Mouse (Mus musculus) embryo, embryonic 10 days (tissue): ENCODE results near the gene Utp6.

Source experiments
- DNase-seq: peaks from one replicate; pipeline ENCODE4 v3.0.0-alpha.2; 2015; ENCODE audit warnings: low spot score

Utp6 gene

GRCm38 (mm10) chr11:79961346-79962124 is 655 bp downstream of the Utp6 start:
- DNase-seq, result peak; percentile 20

DNA sequence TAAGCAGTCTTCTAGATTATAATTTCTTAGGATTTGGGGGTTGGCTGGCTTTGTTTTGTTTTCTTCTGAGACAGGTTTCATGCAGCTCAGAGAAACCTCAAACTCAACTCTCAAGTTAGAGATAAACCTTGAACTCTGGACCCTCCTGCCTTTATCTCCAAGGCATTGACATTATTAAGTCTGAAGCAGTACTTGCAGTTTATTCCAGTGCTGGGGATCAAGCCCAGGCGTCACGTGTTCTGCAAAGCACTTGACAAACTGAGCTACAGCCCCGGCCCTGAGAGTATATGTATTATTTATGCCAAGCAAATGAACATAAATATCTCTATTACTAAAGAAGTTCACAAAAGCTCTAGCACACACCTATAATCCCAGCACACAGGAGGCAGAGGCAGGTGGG is 14.9 kb downstream of the Utp6 start:
- DNase-seq, result no peak

- DNase-seq, result no peak
These were observed 18.6 kb downstream of the Utp6 start for GRCm38 (mm10) chr11:79943601-79944000.

DNA sequence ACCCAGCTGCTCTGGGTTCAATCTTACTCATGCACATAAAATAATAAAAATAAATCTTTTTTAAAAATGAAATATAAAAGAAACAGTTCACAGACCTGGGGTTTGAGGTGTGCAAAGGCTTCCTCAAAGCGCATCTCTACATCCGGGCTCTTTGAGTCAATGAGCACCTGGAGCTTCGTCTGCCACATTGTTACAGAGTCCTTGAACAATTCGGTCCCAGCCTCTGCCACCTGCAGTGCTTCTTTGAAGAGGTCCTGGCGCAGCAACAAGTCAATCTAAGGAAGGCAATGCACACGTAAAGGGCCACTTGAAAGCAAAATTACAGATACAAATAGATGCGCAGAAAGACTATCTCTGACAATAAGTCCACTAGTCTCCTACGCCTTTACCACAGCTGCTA is 19.1 kb downstream of the Utp6 start:
- no peak for DNase-seq

DNA sequence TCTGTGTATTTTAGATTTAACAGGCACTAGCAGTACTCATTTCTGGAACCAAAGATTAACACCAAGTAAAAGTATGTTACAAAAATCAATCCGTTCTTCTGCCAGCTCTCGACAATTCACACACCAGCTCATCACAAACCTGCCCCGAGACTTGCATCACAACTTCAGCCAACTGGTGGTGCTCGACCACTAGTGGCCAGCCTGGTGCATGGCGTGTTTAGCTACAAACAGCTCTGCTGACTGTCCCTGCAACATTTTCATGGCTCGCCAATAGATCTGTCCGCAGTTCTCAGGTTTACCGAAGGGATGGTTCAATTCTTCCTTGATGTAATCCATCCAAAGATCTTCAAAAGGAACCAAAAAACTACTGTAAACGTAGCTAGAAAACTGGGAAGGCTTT is 26.4 kb downstream of the Utp6 start:
- no peak for DNase-seq

DNA sequence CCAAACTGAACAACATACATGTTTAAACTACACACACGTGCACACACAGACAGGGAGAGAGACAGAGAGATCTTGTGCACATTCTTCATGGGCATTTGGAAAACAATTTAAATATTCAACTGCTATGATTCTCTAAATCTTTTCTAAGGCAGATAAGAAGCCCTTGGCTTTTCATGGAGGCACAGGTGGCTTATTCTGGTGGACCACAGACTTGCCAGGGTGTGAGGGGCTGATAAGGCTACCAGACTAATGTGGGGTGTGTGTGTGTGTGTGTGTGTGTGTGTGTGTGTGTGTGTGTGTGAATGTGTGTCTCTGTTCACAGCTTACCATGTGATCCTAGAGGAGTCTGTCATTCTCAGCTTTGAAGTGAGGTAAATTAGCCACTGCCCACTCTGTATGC is 39.4 kb downstream of the Utp6 start:
- DNase-seq, result no peak

DNA sequence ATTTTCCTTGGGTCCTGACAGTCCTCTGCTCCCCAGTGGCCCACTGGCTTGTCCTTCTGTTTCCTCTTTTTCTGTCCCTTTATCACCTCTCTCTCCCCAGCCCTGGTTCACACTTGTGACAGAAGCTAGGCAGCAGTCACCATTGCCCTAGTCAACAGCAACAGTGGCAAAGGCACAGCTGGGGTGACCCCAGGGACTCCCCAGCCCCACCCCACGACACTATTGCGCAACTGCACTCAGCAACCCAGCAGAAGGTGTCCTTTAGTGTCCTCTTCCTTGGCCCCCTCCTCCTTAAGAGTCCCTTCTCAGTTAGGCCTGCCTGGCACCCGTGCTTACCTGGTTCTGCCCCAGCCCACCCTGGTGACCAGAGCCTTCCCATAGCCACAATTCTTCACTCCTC is 40.0 kb downstream of the Utp6 start:
- DNase-seq, result no peak

GRCm38 (mm10) chr11:79920505-79921025 is 41.6 kb downstream of the Utp6 start:
- DNase-seq, result no peak

GRCm38 (mm10) chr11:79919685-79920504 is 42.3 kb downstream of the Utp6 start:
- peak; percentile 94 for DNase-seq

DNA sequence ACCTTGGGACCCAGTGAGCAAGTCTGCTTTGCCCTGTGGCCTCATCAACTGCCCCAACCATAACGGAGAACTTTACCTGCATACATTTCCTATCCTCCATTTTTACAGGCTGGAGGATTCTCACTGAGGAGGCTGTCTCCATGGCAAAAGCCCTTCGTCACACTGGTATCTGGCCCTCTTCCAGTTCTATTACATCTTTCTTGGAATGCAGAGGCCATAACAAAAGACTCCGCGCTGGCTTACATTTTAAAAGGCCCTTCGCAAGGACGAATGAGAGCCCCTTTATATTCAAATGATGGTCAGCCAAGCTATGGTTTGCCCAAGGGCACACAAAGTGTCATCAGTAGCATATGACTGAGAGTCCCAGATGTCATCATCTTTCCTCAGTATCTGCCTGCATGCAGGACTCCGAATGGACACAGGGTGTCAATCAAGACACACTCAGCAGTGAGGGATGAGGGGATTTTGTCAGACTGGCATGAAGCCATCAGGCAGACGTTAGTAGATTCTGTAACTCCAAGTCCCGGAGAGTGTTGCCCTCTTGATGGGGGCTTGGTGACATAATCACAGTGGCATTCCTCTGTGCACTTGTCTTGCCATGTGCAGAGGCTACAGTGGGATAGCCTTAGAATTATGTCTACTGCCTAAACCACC is 46.4 kb downstream of the Utp6 start:
- no peak for DNase-seq

DNA sequence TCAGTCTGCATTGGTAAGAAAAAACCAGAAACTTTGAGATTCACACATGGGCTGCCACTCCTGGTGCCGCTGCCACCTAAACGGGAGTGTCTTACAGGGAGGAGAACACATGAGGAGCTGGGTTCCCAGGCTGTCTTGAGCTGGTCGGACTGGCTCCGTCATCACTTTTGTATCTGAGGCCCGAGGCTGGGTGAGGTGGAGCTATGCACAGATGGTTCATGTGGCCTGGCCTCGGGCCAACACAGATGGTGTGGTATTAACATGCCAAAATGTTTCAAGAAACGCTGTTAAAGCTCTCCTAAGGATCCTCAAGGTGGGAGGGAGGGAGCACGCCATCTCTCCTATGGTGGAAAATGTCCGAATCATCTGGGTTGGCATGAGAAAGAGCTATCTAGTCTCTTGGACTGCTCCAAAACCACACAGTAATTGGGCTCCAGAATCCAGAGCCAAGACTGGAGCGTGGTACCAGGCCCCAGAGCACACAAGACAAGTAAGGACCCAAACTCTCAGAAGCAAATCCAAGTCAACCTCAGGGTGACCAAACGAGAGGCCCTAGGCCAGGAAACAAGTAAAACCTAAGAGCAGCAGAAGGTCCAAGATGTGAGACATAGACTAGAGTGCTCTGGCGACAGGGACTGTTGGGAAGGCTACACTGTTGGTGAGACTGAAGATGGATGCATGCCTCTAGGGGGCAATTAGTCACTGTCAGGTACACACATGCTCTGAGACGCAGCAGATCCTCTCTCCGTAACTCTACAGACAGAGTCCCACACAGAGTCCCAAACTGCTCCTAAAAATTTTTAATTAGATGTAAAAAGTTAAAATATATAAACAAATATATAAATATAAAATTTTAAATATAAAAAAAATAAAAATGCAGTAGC is 53.3 kb downstream of the Utp6 start:
- DNase-seq, result peak; percentile 41

GRCm38 (mm10) chr11:79906920-79907319 is 55.3 kb downstream of the Utp6 start:
- DNase-seq, result no peak

- DNase-seq, result no peak
These were observed 59.2 kb downstream of the Utp6 start for GRCm38 (mm10) chr11:79902881-79903481.

- no peak for DNase-seq
These were observed 61.0 kb downstream of the Utp6 start for GRCm38 (mm10) chr11:79901146-79901545.

GRCm38 (mm10) chr11:79892259-79892658 is 69.9 kb downstream of the Utp6 start:
- DNase-seq, result no peak

DNA sequence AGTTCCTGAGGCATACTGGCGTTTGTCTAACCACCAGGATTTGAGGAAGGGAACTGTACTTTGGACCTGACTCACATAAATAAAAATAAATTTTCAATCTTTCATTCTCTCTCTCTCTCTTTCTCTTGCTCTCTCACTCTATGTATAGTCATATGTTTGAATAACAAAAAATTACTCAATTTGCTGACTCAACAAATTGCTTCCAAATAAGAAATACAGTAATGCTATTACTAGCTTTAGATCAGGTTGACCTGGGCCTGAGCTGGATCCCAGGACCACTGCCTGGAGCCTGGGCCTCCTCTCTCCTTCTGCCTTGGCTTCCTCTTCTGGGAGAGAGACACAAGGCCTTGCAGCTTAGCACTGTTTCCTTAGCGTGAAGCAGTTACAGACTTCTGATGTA is 71.4 kb downstream of the Utp6 start:
- DNase-seq, result no peak

- DNase-seq, result no peak
These were observed 75.2 kb downstream of the Utp6 start for GRCm38 (mm10) chr11:79886961-79887360.

- no peak for DNase-seq
These were observed 75.8 kb downstream of the Utp6 start for GRCm38 (mm10) chr11:79886395-79886794.

- DNase-seq, result no peak
These were observed 76.3 kb downstream of the Utp6 start for GRCm38 (mm10) chr11:79885713-79886393.

- DNase-seq, result no peak
These were observed 77.4 kb downstream of the Utp6 start for GRCm38 (mm10) chr11:79884784-79885183.
